Mouse (Mus musculus): ENCODE results near the gene Akr1c13.

DNA sequence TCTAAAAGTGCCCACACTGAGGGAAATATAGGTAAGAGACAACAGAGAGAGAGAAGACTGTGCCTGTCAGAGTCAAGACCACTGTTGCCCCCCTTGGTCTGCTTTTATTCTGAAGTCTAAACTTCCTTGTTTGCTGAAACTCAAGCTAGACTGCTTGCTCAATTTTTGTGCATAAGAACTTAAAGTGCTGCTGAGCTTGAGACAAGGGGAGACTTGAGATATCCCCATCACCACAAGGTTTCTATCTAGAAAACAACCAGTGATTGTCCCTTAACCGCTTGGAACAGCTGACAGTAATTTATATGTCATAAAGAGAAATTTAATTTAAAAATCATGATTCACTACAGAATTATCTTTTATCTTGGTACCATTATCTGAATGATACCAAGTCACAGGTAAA lies 42.2 kb downstream of the Akr1c13 start:
- TF ChIP-seq POLR2A (IDR thresholded peaks at IDR 0.05; ENCODE audit: control insufficient read depth, extremely low read depth, insufficient read depth, low read length, poor library complexity) (no peak), CTCF (IDR thresholded peaks at IDR 0.05; ENCODE audit: borderline replicate concordance, control insufficient read depth, extremely low read depth, insufficient read depth, low read length, poor library complexity) (no peak)

All from thymus, adult 2 months (tissue).